40 mouse cellular contexts compared by ENCODE assay signal in the genomic region with DNA sequence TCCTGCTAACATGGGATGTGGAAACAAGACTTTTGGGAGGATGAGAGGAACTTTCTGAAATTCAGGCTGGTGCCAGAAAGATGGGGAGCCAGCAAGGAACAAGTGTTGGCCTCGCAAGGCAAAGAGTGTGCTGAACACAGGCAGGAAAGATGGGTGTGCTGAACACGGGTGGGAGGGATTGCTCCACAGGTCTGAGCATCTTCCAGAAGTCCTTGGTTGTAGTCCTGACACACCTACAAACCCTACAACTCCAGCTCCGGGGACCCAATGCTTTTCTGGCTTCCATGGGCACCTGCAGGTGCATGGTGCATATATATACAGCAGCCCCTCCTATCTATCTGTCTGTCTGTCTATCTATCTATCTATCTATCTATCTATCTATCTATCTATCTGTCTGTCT. TPM values are rescaled to one million over a fixed set of nuclear protein-coding genes. Genes with fewer than 3 reads are reported as not detected.
"Had no signal": no experiment of that assay in that cellular context is flagged by ENCODE, and none has a peak within 500 bp of the region (broad histone marks: within the 10 kb centered on the region; RNA-seq: fewer than 3 reads in every experiment).

No protein-coding gene starts in this region.

- H3K36me3 ChIP-seq: limb, embryonic 10.5 days; limb, embryonic 12.5 days; limb, embryonic 13.5 days; limb, embryonic 15.5 days; liver, embryonic 12.5 days; liver, embryonic 13.5 days; liver, embryonic 15.5 days; lung, embryonic 15.5 days; midbrain, embryonic 10.5 days; midbrain, embryonic 12.5 days; midbrain, embryonic 13.5 days; midbrain, embryonic 15.5 days; neural tube, embryonic 12.5 days had no signal

- DNase-seq: left cerebral cortex, postnatal 4 days; liver; liver, embryonic 13.5 days; liver, postnatal 0 days; lung, adult 18-20 months; lung, adult 2 months; lung, embryonic 14.5 days; lung, postnatal 10 days; lung, postnatal 14 days; lung, postnatal 36 days; lung, postnatal 4 days; midbrain, embryonic 14.5 days had no signal

- H3K4me2 ChIP-seq: limb, embryonic 12.5 days; limb, embryonic 13.5 days; limb, embryonic 15.5 days; liver, embryonic 11.5 days; liver, embryonic 12.5 days; liver, embryonic 13.5 days; liver, embryonic 15.5 days; lung, embryonic 14.5 days; lung, embryonic 15.5 days; midbrain, embryonic 11.5 days; midbrain, embryonic 12.5 days; midbrain, embryonic 13.5 days; midbrain, embryonic 15.5 days; neural tube, embryonic 12.5 days had no signal

- H3K27ac ChIP-seq: limb, embryonic 10.5 days; limb, embryonic 12.5 days; limb, embryonic 13.5 days; limb, embryonic 15.5 days; liver, embryonic 12.5 days; liver, embryonic 13.5 days; liver, embryonic 14.5 days; liver, embryonic 15.5 days; lung, embryonic 15.5 days; macrophage; midbrain, embryonic 10.5 days; midbrain, embryonic 12.5 days; midbrain, embryonic 13.5 days; midbrain, embryonic 15.5 days; neural tube, embryonic 12.5 days had no signal

- H3K9ac ChIP-seq: limb, embryonic 12.5 days; limb, embryonic 13.5 days; limb, embryonic 15.5 days; liver, embryonic 12.5 days; liver, embryonic 13.5 days; liver, embryonic 14.5 days; liver, embryonic 15.5 days; liver, postnatal 0 days; lung, embryonic 14.5 days; lung, embryonic 15.5 days; midbrain, embryonic 12.5 days; midbrain, embryonic 13.5 days; midbrain, embryonic 15.5 days; neural tube, embryonic 12.5 days had no signal

- H3K9me3 ChIP-seq: limb, embryonic 10.5 days; limb, embryonic 13.5 days; limb, embryonic 15.5 days; liver, embryonic 12.5 days; liver, embryonic 13.5 days; liver, embryonic 15.5 days; lung, embryonic 15.5 days; midbrain, embryonic 12.5 days; midbrain, embryonic 13.5 days; midbrain, embryonic 15.5 days had no signal

- H3K4me1 ChIP-seq: limb, embryonic 12.5 days; limb, embryonic 13.5 days; lung, embryonic 15.5 days; megakaryocyte, embryonic 14.5 days; midbrain, embryonic 12.5 days; midbrain, embryonic 15.5 days; neural tube, embryonic 12.5 days had no signal

- H3K4me3 ChIP-seq: limb, embryonic 10.5 days; limb, embryonic 12.5 days; limb, embryonic 13.5 days; limb, embryonic 15.5 days; liver, embryonic 12.5 days; liver, embryonic 13.5 days; liver, embryonic 15.5 days; lung, embryonic 15.5 days; megakaryocyte, embryonic 14.5 days; midbrain, embryonic 10.5 days; midbrain, embryonic 12.5 days; midbrain, embryonic 13.5 days; midbrain, embryonic 15.5 days; myocyte; neural tube, embryonic 12.5 days had no signal

- H3K27me3 ChIP-seq: limb, embryonic 12.5 days; limb, embryonic 13.5 days; limb, embryonic 15.5 days; liver, embryonic 12.5 days; liver, embryonic 13.5 days; liver, embryonic 15.5 days; lung, embryonic 15.5 days; midbrain, embryonic 12.5 days; midbrain, embryonic 13.5 days; midbrain, embryonic 15.5 days; neural tube, embryonic 12.5 days had no signal

- ATAC-seq: liver, embryonic 12.5 days; liver, postnatal 0 days; lung, postnatal 0 days; midbrain, embryonic 13.5 days; midbrain, embryonic 15.5 days; midbrain, embryonic 16.5 days had no signal

RNA-seq across cellular contexts. Expression of a gene that starts 44.1 kb away (rescaled TPM):
- total RNA-seq: left cerebral cortex, postnatal 25 days; left cerebral cortex, postnatal 36 days; liver, adult 2 months; megakaryocyte progenitor cell, adult 5-6 weeks; megakaryocyte, adult 5-6 weeks; monocyte, adult 5-6 weeks had no signal
- polyA plus RNA-seq: limb, embryonic 10.5 days; limb, embryonic 11.5 days; limb, embryonic 12.5 days; limb, embryonic 13.5 days; liver, adult 2 months; liver, embryonic 11.5 days; liver, embryonic 12.5 days; liver, embryonic 13.5 days; liver, embryonic 14.5 days; liver, embryonic 15.5 days; liver, postnatal 0 days; macrophage; midbrain, embryonic 10.5 days; midbrain, embryonic 11.5 days; midbrain, embryonic 12.5 days; midbrain, embryonic 14.5 days; midbrain, embryonic 16.5 days; myocyte; neural tube, embryonic 11.5 days; neural tube, embryonic 12.5 days had no signal
